Mouse (Mus musculus) cerebellum, adult 18-20 months (tissue): ENCODE measurements around the gene Zfp672.
"Not testable (repeated sequence)": the region's sequence is repeated elsewhere in the genome, so short reads cannot be mapped to it uniquely, and the experiment has no call there.

ENCODE experiments used
- DNase-seq, 2 experiments: peaks; one replicate each; pipeline ENCODE4 v3.0.0; 2021

Zfp672 gene

GRCm38 (mm10) chr11:58330276-58331148 is at the start of gene Zfp672, which contains the start of gene Sh3bp5l:
Zfp672 (minus strand) TSS chr11:58330339.
Sh3bp5l (plus strand) TSS chr11:58330724.
- peak; percentile 90 to 93 for DNase-seq

GRCm38 (mm10) chr11:58379516-58379915 is 49.4 kb upstream of the Zfp672 start:
- no peak for DNase-seq

- no peak for DNase-seq
These were observed 48.7 kb upstream of the Zfp672 start, which contains the start of gene Lypd8 for GRCm38 (mm10) chr11:58378763-58379278. Lypd8 (plus strand) TSS chr11:58379043.

- DNase-seq = no peak
These were observed 47.5 kb upstream of the Zfp672 start for GRCm38 (mm10) chr11:58377686-58378085.

- DNase-seq = no peak
These were observed 47.1 kb upstream of the Zfp672 start for GRCm38 (mm10) chr11:58377273-58377672.

- not testable (repeated sequence) for DNase-seq
These were observed 36.1 kb upstream of the Zfp672 start for GRCm38 (mm10) chr11:58366191-58366590.

- no peak for DNase-seq
These were observed 34.3 kb upstream of the Zfp672 start for GRCm38 (mm10) chr11:58364454-58364853.

- not testable (repeated sequence) for DNase-seq
These were observed 32.4 kb upstream of the Zfp672 start for GRCm38 (mm10) chr11:58362562-58362961.

GRCm38 (mm10) chr11:58357844-58358534 is 27.9 kb upstream of the Zfp672 start:
- DNase-seq = no peak

GRCm38 (mm10) chr11:58357042-58357441 is 26.9 kb upstream of the Zfp672 start:
- DNase-seq = no peak

- DNase-seq = no peak
These were observed 24.8 kb upstream of the Zfp672 start for GRCm38 (mm10) chr11:58354927-58355326.

GRCm38 (mm10) chr11:58354476-58354875 is 24.3 kb upstream of the Zfp672 start:
- DNase-seq = no peak

- DNase-seq = no peak
These were observed 23.6 kb upstream of the Zfp672 start for GRCm38 (mm10) chr11:58353709-58354108.

- no peak for DNase-seq
These were observed 22.8 kb upstream of the Zfp672 start for GRCm38 (mm10) chr11:58352681-58353548.

GRCm38 (mm10) chr11:58351179-58351578 is 21.0 kb upstream of the Zfp672 start:
- DNase-seq = no peak

- DNase-seq = no peak
These were observed 20.5 kb upstream of the Zfp672 start for GRCm38 (mm10) chr11:58350628-58351027.

GRCm38 (mm10) chr11:58346745-58347144 is 16.6 kb upstream of the Zfp672 start:
- no peak for DNase-seq

GRCm38 (mm10) chr11:58334746-58335145 is 4.6 kb upstream of the Zfp672 start:
- peak; percentile 47 to 57 for DNase-seq

- no peak for DNase-seq
These were observed 1.4 kb upstream of the Zfp672 start for GRCm38 (mm10) chr11:58331546-58331945.

- DNase-seq = peak; percentile 22 to 40
These were observed 983 bp upstream of the Zfp672 start for GRCm38 (mm10) chr11:58331149-58331495.

GRCm38 (mm10) chr11:58329906-58330275 is 248 bp downstream of the Zfp672 start:
- no peak for DNase-seq

- no peak for DNase-seq
These were observed 3.4 kb downstream of the Zfp672 start for GRCm38 (mm10) chr11:58326781-58327180.
